Mouse (Mus musculus): ENCODE results near the gene 1110012L19Rik. TPM values are rescaled to one million over a fixed set of nuclear protein-coding genes. Genes with fewer than 3 reads are reported as not detected.
A peak's percentile ranks its signal among the peaks of the same experiment; 100 is the strongest.
"Not testable (repeated sequence)": the region's sequence is repeated elsewhere in the genome, so short reads cannot be mapped to it uniquely, and the experiment has no call there.

Gene 1110012L19Rik
- polyA plus RNA-seq, 1 experiment from 2014 or later: 42.3 TPM

DNA sequence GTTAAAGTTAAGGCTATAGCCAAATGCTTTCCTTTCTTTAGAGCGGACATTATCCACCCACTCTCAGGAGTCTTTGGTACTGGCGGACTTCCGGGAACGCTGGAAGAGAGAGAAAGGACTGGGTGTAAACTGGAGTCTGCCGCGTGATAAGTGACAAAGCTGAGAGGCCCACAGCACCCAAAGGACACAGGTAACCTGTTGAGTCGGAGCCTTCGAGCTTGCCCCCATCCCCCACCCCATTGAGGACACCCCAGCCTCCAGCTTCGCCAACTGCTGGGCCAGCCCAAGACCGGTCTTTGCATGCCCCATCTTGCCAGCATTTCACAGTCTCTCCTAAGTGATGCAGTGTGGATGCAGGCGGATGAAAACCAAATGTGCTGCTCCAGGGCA lies 280 bp downstream of the 1110012L19Rik start:
- peaks cover 7% of the 10 kb centered on the region for H3K4me1 ChIP-seq (ENCODE audit: control insufficient read depth, insufficient read depth, low read length)
- peak overlapping the region; percentile 59 for H3K4me2 ChIP-seq (ENCODE audit: low read length)
- no peaks in the 10 kb centered on the region for H3K36me3 ChIP-seq (ENCODE audit: control insufficient read depth, insufficient read depth, low read length)
- ATAC-seq: peak; percentile 64
- H3K27me3 ChIP-seq (ENCODE audit: control insufficient read depth, insufficient read depth, low read depth, low read length): no peaks in the 10 kb centered on the region
- no peaks in the 10 kb centered on the region for H3K9me3 ChIP-seq (replicated peaks; ENCODE audit: control insufficient read depth, low read length, poor library complexity, severe bottlenecking)
- peak overlapping the region; percentile 51 for H3K4me3 ChIP-seq (ENCODE audit: low read depth, low read length)
- peak overlapping the region; percentile 67 for H3K27ac ChIP-seq (ENCODE audit: low read length)
- WGBS: 16% methylated on average over 11 of the region's 11 CpGs
- peak overlapping the region; percentile 66 for H3K9ac ChIP-seq (ENCODE audit: low read depth, low read length)

GRCm38 (mm10) chrX:70392636-70393035 lies 7.0 kb downstream of the 1110012L19Rik start:
- H3K9me3 ChIP-seq (replicated peaks; ENCODE audit: control insufficient read depth, low read length, poor library complexity, severe bottlenecking); H3K36me3 ChIP-seq (ENCODE audit: control insufficient read depth, insufficient read depth, low read length); H3K4me2 ChIP-seq (ENCODE audit: low read length); H3K27ac ChIP-seq (ENCODE audit: low read length); H3K27me3 ChIP-seq (ENCODE audit: control insufficient read depth, insufficient read depth, low read depth, low read length); H3K4me3 ChIP-seq (ENCODE audit: low read depth, low read length); H3K9ac ChIP-seq (ENCODE audit: low read depth, low read length); H3K4me1 ChIP-seq (ENCODE audit: control insufficient read depth, insufficient read depth, low read length); ATAC-seq: not testable (repeated sequence)

GRCm38 (mm10) chrX:70425473-70425872 lies 39.8 kb downstream of the 1110012L19Rik start:
- H3K4me2 ChIP-seq (ENCODE audit: low read length); H3K9ac ChIP-seq (ENCODE audit: low read depth, low read length); ATAC-seq; H3K4me3 ChIP-seq (ENCODE audit: low read depth, low read length); H3K4me1 ChIP-seq (ENCODE audit: control insufficient read depth, insufficient read depth, low read length); H3K27ac ChIP-seq (ENCODE audit: low read length); H3K9me3 ChIP-seq (replicated peaks; ENCODE audit: control insufficient read depth, low read length, poor library complexity, severe bottlenecking); H3K36me3 ChIP-seq (ENCODE audit: control insufficient read depth, insufficient read depth, low read length); H3K27me3 ChIP-seq (ENCODE audit: control insufficient read depth, insufficient read depth, low read depth, low read length): not testable (repeated sequence)
- WGBS: 81% methylated on average over 3 of the region's 3 CpGs

Other genes starting within 250 kb of the 1110012L19Rik start
- 17.3 and 19.3 TPM in 2 replicates for gene Ids, start 20.8 kb upstream of the 1110012L19Rik start, polyA plus RNA-seq (2015; fragmentation: Nextera tagmentation; extraction: Ambion mirVana)
- gene Tmem185a, start 91.3 kb downstream of the 1110012L19Rik start, polyA plus RNA-seq (2015; fragmentation: Nextera tagmentation; extraction: Ambion mirVana): 51.1 and 52.2 TPM in 2 replicates

Measured in midbrain, embryonic 16.5 days (tissue).